Mouse (Mus musculus): ENCODE measurements around the gene Vat1l. TPM values are rescaled to one million over a fixed set of nuclear protein-coding genes. Genes with fewer than 3 reads are reported as not detected.
A peak's percentile ranks its signal among the peaks of the same experiment; 100 is the strongest.

Vat1l gene
- total RNA-seq, 2 experiments from 2014 or later = 42.2 to 54.2 TPM

DNA sequence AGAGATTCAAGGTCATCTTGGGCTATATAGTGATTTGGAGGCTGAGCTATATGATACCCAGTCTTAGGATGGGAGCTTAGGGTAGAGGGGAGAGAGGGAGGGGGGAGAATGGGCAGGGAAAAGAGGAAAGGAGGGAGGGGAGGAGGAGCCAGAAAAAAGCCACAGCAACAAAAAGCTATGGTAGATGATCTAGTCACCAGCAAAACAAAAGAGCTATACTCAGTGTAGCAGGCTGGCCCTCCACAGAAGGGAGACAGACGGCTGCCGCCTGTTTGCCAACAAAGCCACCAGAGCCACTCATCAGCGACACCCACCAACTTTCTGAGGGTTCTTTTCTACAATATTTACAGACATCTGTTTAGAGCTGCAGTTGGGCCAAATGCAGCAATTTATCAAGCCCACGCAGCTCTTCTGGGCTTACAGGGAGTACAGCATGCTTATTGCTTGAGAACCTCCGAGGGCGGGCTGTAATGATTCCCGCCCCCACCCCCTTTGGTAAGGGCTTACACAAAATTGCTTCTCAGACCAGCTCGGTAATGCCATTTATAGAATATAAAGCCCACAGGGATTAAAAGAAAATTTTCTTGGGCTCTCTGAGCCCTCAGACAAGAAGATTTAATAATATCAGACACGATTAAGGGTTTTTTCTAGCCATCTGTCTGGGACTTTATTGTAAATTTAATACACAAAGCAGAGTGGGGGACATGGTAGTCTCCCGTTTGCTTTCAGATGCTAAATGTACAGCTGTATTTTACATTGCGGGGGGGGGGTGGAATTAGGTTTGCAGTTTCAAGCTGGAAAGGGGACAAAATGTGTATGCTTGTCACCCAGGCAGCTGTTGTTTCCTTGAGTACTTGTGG lies 89.7 kb downstream of the Vat1l start:
- peak; percentile 67 to 70 for DNase-seq (ENCODE audit: low spot score in 2 of 2)

DNA sequence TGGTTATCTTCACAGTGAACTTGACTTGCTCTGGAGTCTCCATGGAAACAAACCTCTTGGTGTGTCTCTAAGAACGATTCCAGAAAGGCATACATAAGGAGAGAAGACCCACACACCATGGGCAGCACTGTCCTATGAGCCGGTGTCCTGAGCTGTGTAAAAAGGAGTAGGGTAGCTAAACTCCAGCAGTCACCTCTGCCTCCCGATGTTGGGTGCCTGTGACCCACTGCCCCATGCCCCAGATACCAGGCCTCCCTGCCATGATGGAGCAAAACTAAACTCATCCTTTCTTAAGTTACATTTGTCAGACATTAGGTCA lies 90.3 kb downstream of the Vat1l start:
- DNase-seq (ENCODE audit: low spot score in 2 of 2) = no peak

DNA sequence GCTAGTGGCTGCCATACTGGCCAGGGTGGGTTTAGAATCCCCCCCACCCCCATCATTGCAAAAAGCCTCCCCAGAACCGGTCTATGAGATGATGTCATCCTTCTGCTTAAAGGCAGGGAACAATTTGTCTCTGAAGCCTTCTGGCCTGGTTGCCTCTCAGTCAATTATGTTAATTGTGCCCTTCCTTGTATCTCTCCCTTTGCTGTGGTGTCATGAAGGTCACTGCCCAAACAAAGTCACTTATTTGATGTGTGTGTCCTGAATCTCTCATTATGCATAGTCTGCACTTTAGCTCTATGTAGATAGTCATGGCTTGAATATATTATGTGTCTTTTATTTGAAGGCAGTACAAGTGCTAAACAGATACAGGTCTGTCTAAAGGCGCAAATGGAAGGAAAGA lies 92.8 kb downstream of the Vat1l start:
- no peak for DNase-seq (ENCODE audit: low spot score in 2 of 2)

DNA sequence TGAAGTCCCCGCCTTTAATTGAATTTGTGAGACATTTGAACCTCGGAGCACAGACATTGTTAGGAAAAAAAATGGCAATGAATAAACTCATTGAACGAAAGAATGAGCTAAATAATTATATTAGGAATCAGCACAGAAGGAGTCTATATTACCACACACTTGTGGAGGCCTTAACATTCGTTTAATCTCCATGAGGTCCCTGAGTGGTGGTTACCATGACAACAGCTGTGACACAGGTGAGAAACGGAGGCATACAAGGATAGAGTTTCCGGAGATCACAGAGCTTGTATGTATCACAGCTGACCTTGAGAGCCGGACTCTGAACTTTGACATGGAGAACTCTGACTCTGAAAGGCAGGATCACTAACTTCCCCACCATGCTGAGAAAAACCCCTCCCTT lies 94.7 kb downstream of the Vat1l start:
- DNase-seq (ENCODE audit: low spot score in 2 of 2) = no peak

DNA sequence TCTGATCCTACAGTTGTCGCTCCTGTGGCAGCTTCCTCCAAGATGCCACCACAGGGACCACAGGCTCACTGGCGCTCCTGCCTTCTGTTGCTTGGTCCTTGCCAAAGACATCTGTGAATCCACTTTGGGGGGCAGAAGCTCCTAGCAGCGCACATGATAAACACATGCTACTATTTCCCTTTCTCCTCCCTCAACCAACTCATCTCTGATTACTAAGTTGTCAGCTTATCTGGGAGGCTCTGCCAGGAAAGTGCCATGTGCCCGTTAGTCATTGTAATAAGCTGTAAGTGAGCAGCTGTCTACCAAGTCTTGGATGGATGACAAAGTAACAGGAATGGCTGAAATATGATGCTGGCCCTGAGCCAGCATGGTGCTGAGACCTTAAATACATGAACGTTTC lies 100.9 kb downstream of the Vat1l start:
- DNase-seq (ENCODE audit: low spot score in 2 of 2) = peak; percentile 19 to 27

DNA sequence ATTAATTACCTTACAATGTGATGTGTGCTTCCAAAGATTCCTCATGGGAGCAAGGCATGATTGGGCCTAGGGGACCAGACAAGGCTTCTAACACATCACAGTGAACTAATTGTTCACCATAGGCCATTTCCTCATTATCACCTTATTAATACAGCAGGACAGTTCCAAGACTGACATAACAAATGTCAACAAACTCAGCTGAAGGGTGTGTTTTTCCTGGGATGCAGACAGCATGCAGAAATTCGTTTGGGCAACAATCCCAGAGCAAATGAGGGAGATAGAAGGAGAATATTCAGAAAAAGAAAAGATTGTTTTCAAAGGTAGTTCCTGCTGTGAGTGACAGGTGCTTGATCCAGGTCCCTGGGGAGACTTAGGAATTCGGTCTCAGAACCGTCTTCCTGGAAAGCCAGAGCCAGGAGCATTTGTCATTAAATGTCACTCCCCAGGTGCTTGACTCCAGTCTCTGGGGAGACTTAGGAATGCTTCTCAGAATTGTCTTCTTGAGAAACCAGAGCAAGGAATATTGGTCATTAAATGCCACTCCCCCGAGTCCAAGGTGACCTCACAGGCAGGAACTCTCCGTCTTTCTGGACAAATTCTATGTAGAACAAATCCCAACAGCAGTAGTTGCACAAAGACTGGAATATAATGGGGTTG lies 109.4 kb downstream of the Vat1l start:
- no peak for DNase-seq (ENCODE audit: low spot score in 2 of 2)

DNA sequence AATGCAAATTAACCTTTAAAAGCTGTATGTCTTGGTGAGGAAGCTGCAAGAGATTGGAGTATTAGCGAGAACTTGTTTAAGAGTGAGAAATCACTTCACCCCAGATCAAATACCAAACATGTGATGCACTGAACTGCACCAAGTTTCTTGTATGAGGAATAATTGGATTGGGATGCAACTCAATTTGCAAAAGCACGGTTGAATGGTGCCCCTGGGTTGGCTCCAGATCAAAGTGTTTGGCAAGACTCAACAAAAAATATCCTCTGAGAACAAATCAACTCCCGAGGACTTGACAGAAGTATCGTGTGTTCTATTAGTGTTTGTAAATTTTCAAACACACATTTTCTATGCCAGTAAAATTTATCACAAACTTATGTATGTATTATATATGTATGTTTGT lies 112.7 kb downstream of the Vat1l start:
- no peak for DNase-seq (ENCODE audit: low spot score in 2 of 2)

DNA sequence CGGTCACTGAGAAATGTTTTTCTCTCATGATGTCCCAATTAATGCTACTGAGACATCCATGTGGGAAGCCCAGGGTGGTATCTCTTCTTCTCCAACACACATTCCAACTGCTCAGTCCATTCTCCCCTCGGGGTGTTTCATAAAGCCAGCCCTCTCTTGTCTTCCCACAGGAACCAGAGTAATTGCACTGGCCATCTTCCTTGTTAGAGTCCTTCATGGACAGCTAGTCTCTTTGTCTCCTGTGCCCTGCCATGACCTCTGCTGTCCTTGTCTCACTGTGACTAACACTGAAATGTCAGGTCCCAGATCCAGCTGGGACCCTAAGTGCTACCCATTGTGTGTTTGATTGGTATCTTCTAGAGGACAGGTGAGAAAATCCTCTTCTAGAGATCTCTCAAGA lies 116.7 kb downstream of the Vat1l start:
- DNase-seq (ENCODE audit: low spot score in 2 of 2) = no peak

DNA sequence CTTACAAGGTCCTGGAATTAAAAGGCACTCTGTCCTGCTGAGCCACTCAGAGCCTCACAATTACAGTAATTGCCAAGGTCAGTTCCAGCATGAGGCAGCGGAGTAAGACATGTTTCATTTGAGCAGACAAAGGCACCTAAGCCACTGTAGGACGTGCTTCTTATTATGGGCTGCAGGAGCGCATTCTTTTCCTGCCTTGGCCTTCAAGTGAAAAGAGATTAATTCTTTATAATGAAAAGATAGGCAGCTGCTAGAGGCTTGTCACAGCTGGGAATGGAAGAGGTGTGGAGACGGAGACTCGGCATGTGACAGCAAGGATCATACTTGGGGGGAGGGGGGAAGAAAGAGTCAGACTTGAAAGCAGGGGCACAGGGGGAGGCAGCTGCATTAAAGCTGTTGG lies 126.5 kb downstream of the Vat1l start:
- DNase-seq (ENCODE audit: low spot score in 2 of 2) = no peak

DNA sequence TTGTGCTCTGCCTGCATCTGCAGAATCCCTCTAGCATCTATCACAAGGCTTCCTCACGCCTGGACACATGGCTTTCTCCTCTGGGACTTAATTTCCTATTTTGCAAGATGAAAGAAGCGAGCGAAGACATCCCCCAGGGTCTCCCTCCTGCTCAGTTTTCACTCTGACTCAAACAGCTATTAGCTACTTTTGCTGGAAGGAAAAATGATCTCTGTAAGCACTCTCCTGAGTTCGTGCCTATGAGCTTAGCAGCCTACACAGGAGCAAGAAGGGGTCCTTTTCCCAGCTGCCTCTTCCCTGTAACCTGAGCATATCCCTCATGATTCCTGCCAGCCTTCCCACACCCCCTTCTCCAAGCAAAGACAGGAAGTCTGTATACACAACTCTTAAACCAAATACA lies 127.5 kb downstream of the Vat1l start:
- DNase-seq (ENCODE audit: low spot score in 2 of 2) = no peak

DNA sequence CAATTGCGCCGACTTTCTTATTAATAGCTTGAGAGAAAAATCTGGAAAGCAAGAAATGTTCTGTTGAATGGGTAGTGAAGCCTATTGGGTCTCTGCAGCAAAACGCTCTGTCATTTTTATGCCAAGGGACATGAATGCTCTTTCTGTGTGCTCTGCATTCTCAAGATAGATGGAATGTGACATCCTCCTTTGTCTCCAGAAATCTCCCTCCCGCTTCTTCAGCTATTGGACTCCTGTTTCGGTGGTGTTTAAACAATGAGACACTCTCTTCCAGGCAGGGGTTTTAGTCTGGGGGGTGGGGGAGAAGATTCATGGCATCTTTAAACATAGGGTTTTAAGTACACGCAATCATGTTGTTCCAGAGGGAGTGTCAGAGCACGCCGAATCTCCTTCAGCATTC lies 130.3 kb downstream of the Vat1l start:
- no peak for DNase-seq (ENCODE audit: low spot score in 2 of 2)

DNA sequence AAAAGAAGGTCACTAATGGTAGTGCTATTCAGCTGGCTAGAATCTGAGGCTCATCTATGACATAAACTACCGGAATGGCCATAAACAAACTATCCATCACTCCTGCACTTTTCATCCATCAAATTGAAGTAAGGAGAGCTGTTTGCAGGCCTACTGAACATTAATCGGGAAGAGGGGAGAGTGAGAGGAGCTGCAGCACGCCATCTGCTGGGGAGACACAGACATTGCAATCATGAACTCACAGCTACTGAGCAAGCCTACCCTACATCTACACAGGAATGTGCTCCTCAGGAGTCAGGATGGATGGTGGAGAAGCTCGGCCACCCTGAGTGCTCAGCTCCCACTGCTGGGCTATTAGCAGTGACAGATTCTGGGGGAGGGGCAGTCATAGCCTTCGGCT lies 136.9 kb downstream of the Vat1l start:
- DNase-seq (ENCODE audit: low spot score in 2 of 2) = peak; percentile 23 to 27

DNA sequence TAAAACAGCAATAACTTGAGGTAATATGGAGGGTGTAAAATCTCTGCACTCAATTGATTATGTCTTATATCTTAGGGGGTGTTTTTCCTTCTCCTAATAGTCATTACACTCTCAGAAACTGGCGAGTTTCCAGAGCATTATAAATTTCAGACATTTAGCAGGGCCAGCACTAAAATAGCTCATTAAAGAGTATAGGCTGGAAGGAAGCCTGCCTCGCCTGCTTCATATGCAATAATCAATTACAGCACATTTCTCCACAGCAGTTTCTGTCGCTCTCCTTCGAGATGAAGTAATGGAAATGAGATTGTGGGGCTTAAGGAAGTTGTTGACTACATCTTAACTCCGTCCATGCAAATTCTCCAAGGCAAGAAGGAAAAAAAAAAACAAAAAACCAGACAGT lies 139.4 kb downstream of the Vat1l start:
- no peak for DNase-seq (ENCODE audit: low spot score in 2 of 2)

DNA sequence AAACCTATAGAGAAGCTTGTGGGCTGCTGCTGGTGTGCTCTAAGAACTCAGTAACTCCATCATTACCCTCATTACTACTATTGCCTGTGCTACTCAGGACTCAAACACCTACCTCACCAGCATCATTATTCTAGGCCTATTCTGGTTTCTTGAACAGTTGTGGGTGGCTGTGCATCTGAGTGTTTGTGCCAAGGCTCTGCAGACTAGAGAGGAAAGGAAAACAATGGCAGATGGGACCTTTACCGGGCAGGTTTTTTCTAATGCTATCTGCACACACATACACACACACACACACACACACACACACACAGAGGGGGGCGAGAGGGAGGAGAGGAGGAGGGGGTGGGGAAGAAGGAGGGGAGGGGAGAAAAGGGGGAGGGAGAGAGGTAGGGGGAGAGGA lies 140.6 kb downstream of the Vat1l start:
- DNase-seq (ENCODE audit: low spot score in 2 of 2) = no peak

DNA sequence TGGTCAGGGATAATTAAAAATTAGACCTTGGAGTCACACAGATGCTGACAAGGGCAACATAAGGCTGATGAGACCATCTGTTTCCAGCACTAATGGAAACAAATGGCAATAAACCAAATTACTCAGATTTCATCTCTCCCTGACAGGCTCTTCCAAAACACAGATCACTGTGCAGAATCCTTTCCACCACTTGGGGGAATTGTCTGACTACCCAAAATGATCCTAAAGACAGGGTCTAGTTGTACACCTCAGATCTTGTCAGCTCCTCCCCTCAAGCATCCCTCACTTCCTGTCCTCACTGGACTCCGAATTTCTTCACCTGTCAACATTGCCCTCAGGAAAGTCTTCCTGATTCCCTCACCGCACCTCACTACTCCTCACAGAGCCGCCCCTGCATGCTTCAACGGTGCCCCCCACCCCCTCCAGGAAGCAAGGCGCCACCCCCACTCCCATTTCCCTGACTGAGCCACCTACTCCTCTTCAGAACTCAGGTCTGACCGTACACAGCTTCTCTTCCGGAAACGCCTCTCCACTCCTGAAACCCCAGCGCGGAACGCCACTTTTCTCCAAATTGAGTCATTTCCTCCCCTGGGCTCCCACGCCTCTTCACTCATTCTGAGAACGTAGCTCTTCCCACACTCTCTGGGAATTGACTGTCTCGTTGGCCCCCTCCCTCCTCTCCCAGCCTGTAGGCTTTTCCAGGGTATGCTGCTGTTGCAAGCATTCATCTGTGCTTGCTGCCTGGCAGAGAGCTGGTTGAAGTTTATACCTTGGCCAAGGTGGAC lies 146.4 kb downstream of the Vat1l start:
- no peak for DNase-seq (ENCODE audit: low spot score in 2 of 2)

DNA sequence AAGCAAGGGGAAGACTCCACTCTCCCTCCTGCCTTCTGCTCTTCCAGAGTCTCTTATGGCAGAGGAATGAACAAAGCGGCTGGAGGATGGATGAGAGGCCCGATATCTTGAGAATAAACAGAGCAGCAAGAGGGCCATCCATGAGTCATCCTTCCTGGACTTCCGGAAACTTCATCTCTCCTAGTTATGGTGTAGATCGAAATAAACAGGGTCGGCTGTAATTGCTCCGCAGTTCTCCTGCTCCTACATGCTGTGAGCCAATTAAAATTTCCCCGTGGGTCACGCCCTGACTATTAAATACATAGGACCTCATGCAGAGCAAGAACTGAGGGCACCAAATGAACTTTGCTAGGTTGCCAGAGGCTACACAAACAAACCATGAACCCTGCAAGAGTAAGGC lies 155.1 kb downstream of the Vat1l start:
- no peak for DNase-seq (ENCODE audit: low spot score in 2 of 2)

DNA sequence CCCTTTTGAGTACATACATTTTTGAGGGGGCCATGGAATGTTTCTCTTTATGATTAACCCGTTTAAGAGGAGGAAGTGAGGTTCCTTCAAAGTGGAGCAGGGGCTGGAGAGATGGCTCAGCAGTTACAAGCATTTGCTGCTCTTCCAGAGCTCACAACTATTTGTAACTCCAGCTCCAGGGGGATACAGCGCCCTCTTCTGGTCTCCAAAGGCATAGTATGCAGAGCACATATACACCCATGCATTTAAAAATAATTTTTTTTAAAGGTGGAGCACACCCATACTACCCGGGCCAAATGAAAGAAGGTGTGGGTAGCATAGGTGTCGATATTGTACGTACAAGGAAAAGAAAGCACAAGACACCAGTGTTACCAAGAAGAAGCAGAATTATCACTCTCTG lies 157.8 kb downstream of the Vat1l start:
- DNase-seq (ENCODE audit: low spot score in 2 of 2) = no peak

DNA sequence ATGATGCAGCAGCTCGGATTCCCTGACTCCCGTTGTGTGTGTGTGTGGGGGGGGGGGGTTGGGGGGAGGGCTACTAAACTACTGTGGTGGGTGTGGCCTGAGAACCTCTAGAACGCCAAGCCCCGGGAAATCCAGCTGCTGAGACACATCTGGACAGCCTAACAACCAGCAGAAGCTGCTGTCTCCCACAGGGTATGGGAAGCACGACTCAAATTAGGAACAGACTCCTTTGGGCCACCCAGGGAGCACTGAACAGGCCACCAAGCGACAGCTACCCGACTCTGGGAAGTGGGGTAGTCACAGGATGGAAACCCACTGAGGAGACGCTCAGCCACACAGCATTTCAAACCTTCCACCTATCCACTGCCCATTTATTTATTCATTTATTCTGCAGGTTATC lies 158.2 kb downstream of the Vat1l start:
- no peak for DNase-seq (ENCODE audit: low spot score in 2 of 2)

DNA sequence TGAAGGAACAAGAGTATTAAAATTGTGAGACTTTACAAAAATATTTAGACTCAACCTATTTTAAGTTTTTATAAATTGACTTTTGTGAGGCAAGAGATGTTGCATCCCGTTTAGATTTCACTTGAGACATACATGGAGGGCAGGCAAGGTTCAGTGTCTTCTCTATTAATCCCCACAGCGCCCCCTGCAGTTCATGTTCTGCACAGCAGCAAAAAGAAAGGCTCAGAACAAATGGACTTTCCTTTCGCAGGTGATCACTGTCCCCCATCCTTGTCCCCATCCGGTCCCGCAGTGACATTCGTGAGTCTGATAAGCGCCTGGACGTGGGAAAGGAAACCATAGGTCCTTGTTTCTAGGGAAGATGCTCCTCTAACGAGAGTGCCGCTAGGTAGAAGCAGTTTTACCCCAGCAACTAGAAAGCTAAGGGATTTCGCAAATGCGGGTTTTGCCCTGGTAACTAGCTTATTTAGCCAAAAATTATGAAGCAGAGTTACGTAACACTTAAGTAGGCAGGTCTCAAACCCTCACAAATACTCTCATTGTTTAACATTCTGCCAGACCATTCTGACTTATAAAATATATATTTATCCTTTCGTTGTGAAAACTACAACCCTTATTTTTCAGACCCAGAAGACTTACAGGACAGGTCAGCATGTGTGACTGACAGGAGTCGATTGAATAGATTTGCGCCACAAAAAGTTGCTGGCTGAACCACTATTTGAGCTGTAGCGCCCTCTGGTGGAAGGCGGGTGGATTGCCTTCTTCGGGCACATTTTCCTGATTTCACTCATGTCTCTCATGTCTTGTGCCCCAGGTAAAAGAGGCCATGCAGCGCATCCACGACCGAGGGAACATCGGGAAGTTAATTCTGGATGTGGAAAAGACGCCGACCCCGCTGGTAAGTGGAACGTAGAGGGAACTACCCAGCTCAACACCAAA lies 163.9 kb downstream of the Vat1l start:
- peak; percentile 87 to 88 for DNase-seq (ENCODE audit: low spot score in 2 of 2)

DNA sequence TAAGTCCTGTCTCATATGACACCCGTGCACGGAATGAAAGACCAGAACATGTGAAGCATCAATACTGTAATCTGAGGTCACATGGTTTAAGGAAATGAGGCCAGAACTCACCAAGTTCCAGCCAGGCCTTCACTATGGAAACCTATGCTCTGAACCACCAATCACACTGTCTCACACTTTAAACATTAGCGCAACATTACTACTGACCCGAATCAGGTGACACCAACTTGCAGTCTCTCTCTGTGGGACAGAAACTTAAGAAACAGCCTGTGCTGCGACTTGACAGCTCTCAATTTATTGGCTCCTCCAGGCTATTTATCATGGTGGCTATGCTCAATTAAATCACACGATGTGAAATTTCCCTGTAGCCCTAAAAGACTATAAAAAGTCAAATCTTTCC lies 169.0 kb downstream of the Vat1l start:
- DNase-seq (ENCODE audit: low spot score in 2 of 2) = no peak

DNA sequence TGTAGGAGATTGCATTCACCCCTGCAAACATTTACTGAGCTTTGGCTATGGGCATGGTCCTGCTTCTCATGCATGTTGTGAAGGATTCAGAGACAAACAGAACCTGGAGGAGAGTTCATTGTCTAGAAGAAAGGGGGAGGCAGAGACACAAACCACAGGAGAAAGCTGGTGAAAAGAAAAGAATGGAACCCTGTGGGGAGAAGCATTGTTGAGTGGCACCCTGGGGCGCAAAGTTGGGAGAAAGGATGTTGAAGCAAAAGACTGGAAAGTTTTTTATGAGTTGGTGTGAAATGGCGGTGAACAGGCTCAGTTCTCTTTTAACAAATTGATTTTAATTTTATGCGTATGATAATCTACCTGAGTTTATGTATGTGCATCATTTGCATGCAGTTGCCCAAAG lies 178.8 kb downstream of the Vat1l start:
- no peak for DNase-seq (ENCODE audit: low spot score in 2 of 2)

Measured in layer of hippocampus, postnatal 10 days (tissue).